ENCODE assay signal across 8 mouse cellular contexts in genomic region chr5:52669426-52670191, GRCm38 (mm10). TPM values are rescaled to one million over a fixed set of nuclear protein-coding genes. Genes with fewer than 3 reads are reported as not detected.
DNase-seq lines count a peak whose midpoint lies in the region; ATAC-seq lines count a peak whose summit lies in the region.

Sepsecs (minus strand) TSS chr5:52669708.

- no peaks in the 10 kb centered on the region for H3K9me3 ChIP-seq in heart, embryonic 13.5 days
- no peaks in the 10 kb centered on the region for H3K9me3 ChIP-seq in liver, embryonic 12.5 days (replicated peaks)
- no peaks in the 10 kb centered on the region for H3K9me3 ChIP-seq in stomach, embryonic 15.5 days

- peak within 1 kb of the TSS; percentile 86 for H3K9ac ChIP-seq in heart, embryonic 13.5 days
- H3K9ac ChIP-seq in liver, embryonic 12.5 days, result peak within 1 kb of the TSS; percentile 87
- H3K9ac ChIP-seq in stomach, embryonic 15.5 days, result peak within 1 kb of the TSS; percentile 84

- DNase-seq in CD4-positive, CD25-positive, alpha-beta regulatory T cell, adult 2 months (ENCODE audit: low read depth, low spot score), result peak; percentile 93
- DNase-seq in fat pad, adult 2 months (ENCODE audit: extremely low read depth, low read depth, low spot score), result peak; percentile 25
- DNase-seq in kidney, postnatal 10 days, result peak; percentile 96
- DNase-seq in natural killer cell, adult 2 months (ENCODE audit: low spot score in 2 of 2), result peak; percentile 80 to 88

- peak within 1 kb of the TSS; percentile 96 for H3K4me3 ChIP-seq in brown adipose tissue, adult 24 weeks (ENCODE audit: insufficient read depth, low read depth, low read length)
- H3K4me3 ChIP-seq in heart, embryonic 13.5 days, result peak within 1 kb of the TSS; percentile 69
- H3K4me3 ChIP-seq in liver, embryonic 12.5 days, result peak within 1 kb of the TSS; percentile 89
- H3K4me3 ChIP-seq in stomach, embryonic 15.5 days (replicated peaks), result peak within 1 kb of the TSS; percentile 88

- H3K36me3 ChIP-seq in heart, embryonic 13.5 days, result peaks cover 10% of the 10 kb centered on the region
- peaks cover 23% of the 10 kb centered on the region for H3K36me3 ChIP-seq in liver, embryonic 12.5 days
- 0 out of 2 replicates have a peak, but pooled peaks cover 3% of the 10 kb centered on the region for H3K36me3 ChIP-seq in stomach, embryonic 15.5 days

- H3K27ac ChIP-seq in brown adipose tissue, adult 24 weeks (replicated peaks; ENCODE audit: low read depth, low read length), result peak within 1 kb of the TSS; percentile 51
- peak within 1 kb of the TSS; percentile 55 for H3K27ac ChIP-seq in heart, embryonic 13.5 days (replicated peaks)
- H3K27ac ChIP-seq in liver, embryonic 12.5 days, result peak within 1 kb of the TSS; percentile 93
- H3K27ac ChIP-seq in stomach, embryonic 15.5 days, result peak within 1 kb of the TSS; percentile 87

- peaks cover 3% of the 10 kb centered on the region for H3K4me1 ChIP-seq in brown adipose tissue, adult 24 weeks (ENCODE audit: control insufficient read depth, insufficient read depth, insufficient read length, low read length)
- H3K4me1 ChIP-seq in heart, embryonic 13.5 days, result peaks cover 9% of the 10 kb centered on the region
- H3K4me1 ChIP-seq in liver, embryonic 12.5 days, result peaks cover 20% of the 10 kb centered on the region
- no peaks in the 10 kb centered on the region for H3K4me1 ChIP-seq in stomach, embryonic 15.5 days

- H3K4me2 ChIP-seq in heart, embryonic 13.5 days, result peak within 1 kb of the TSS; percentile 82
- H3K4me2 ChIP-seq in liver, embryonic 12.5 days, result peak within 1 kb of the TSS; percentile 81
- peak within 1 kb of the TSS; percentile 66 for H3K4me2 ChIP-seq in stomach, embryonic 15.5 days

- 5% methylated on average over 56 of the region's 56 CpGs for WGBS in heart, embryonic 13.5 days
- WGBS in liver, embryonic 12.5 days (ENCODE audit: insufficient replicate concordance), result 4% methylated on average over 56 of the region's 56 CpGs
- 3% methylated on average over 56 of the region's 56 CpGs for WGBS in stomach, embryonic 15.5 days

- peak; percentile 87 for ATAC-seq in heart, embryonic 13.5 days (ENCODE audit: extremely low read depth, insufficient number of reproducible peaks, low FRiP score, low TSS enrichment)
- peak; percentile 94 for ATAC-seq in liver, embryonic 12.5 days
- ATAC-seq in stomach, embryonic 15.5 days (ENCODE audit: insufficient read depth, low FRiP score, low read depth), result peak; percentile 95

- peaks cover 22% of the 10 kb centered on the region for H3K27me3 ChIP-seq in heart, embryonic 13.5 days (replicated peaks)
- peaks cover 28% of the 10 kb centered on the region for H3K27me3 ChIP-seq in liver, embryonic 12.5 days (replicated peaks)
- H3K27me3 ChIP-seq in stomach, embryonic 15.5 days (replicated peaks), result no peaks in the 10 kb centered on the region

RNA-seq across cellular contexts. Expression of gene Sepsecs, which starts in this region (rescaled TPM):
- polyA plus RNA-seq in brown adipose tissue, adult 24 weeks (2012; ENCODE audit: insufficient read depth, insufficient read length, missing spikeins), result 8.4 and 14.1 TPM in 2 replicates
- polyA plus RNA-seq in heart, embryonic 13.5 days (2015; fragmentation: Nextera tagmentation; extraction: Ambion mirVana), result 4.9 and 5.0 TPM in 2 replicates
- 10.1 and 10.2 TPM in 2 replicates for polyA plus RNA-seq in liver, embryonic 12.5 days (2016; fragmentation: Nextera tagmentation; extraction: Ambion mirVana)
- 9.4 and 10.7 TPM in 2 replicates for polyA plus RNA-seq in stomach, embryonic 15.5 days (2015; fragmentation: Nextera tagmentation; extraction: Ambion mirVana)

Comparison
In these comparisons a context has a peak if more than half of its experiments do, and no peak if none do; other contexts are left out.
1. Peak in every context shown above with its lines: DNase-seq, ATAC-seq, H3K4me3 ChIP-seq and H3K27ac ChIP-seq.
2. DNase-seq: peak in every context shown above with its lines; median percentile 96 in kidney, postnatal 10 days; 93 in CD4-positive, CD25-positive, alpha-beta regulatory T cell, adult 2 months; 84 in natural killer cell, adult 2 months; 25 in fat pad, adult 2 months.